Mouse (Mus musculus) NIH3T3 (cell line): ENCODE measurements at regions not wholly inside any gene's neighbourhood (a gene's known extent, or its start where the extent isn't known, plus 50 kb on each side); places are given as distances from the start of the nearest gene placed in this dataset.

ENCODE experiments used
- DNase-seq: peaks from one replicate; pipeline ENCODE4 v3.0.0-alpha.2; 2012; ENCODE audit warnings: low read depth

DNA sequence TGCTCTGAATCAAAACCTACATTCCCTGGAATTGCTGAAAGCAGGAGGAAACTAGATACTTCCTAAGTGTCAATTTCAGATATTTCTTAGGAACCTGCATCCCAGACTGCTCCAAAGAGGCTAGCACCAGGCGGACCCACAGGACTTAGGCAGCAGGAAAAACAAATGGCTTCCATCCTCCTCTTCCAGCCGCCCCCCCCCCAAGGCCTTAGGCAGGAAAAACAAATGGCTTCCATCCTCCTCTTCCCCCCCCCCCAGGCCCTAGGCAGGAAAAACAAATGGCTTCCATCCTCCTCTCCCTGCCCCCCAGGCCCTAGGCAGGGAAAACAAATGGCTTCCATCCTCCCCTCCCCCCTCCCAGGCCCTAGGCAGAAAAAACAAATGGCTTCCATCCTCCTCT lies 64.5 kb upstream of the Nap1l2 start:
- DNase-seq: no peak

DNA sequence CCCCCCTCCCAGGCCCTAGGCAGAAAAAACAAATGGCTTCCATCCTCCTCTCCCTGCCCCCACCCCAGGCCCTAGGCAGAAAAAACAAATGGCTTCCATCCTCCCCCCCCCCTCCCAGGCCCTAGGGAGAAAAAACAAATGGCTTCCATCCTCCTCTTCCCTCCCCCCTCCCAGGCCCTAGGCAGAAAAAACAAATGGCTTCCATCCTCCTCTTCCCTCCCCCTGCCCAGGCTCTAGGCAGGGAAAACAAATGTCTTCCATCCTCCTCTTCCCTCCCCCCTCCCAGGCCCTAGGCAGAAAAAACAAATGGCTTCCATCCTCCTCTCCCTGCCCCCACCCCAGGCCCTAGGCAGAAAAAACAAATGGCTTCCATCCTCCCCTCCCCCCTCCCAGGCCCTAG lies 65.0 kb upstream of the Nap1l2 start:
- peak; percentile 4 for DNase-seq

DNA sequence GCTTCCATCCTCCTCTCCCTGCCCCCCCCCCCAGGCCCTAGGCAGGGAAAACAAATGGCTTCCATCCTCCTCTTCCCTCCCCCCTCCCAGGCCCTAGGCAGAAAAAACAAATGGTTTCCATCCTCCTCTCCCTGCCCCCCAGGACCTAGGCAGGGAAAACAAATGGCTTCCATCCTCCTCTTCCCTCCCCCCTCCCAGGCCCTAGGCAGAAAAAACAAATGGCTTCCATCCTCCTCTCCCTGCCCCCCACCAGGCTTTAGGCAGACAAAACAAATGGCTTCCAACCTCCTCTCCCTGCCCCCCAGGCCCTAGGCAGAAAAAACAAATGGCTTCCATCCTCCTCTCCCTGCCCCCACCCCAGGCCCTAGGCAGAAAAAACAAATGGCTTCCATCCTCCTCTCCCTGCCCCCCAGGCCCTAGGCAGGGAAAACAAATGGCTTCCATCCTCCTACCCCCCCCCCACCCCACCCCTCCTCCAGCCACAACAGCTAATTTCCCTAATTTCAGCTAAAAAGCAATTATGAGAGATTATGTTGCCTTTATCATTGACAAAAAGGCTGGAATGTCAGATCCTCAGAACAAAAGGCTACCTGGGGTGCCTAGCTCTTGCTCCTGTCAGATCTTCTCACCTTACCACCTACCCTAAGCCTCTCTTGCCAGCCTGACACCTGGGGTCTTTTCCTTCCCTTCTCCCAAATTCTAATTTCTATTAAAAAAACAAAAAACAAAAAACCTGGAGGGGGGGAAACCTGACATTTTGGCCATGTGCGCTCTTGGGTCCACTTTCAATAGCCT lies 65.8 kb upstream of the Nap1l2 start:
- DNase-seq: peak; percentile 15

DNA sequence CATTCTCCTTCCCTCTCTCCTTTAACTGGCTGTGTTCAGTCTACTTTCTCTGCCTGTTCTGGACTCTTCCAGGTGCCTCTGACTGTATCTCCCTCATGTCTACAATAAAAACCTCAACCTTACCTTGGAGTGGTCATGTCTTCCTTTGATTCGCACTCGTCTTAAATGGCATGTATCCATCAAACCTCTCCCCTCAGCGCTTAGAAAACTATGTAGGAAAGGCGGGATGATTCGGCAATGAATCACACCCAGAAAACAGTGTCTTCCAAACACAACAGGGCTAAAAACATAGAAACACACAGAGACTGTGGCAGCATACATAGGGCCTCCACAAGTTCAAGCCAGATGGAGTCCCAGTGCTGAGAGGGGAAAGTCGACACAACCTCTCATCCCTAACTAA lies 66.4 kb upstream of the Nap1l2 start:
- DNase-seq: peak; percentile 22

DNA sequence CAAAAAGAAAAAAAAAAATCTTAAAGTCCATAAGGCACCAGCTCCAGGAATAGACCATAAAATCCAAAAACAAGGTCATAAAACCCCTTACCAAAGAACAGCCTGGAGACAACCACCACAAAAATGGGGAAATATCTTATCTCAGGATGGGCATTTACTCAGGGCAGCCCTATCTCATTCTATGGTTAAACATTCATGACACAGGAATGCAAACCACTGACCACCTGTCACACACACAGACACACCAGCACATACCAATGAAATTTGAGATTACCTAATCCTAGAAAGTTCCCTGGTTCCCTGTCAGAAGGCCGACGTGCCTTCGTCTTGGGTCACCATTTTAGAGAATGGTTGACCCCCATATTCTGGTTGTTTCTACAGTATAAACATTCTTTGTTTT lies 66.3 kb upstream of the Cdx4 start:
- DNase-seq: no peak

DNA sequence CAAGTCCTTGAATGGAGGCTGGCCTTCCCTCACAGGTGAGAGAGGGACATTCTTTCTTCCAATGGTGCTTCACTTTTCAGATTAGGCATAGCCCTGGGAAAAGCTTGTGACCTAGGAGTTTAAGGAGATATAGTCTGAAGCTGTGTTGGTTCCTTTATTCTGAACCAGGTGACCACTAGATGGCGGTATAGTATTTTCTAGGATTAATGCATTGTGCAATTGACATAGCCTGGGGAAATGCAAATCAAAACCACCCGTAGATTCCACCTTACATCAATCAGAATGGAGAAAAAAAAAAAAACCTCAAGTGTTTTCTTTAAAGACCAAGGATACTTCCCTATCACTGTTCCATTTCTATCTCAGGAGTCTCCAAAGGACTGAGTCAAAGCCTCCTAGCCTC lies 61.3 kb upstream of the Cdx4 start:
- DNase-seq: peak; percentile 81
